Mouse (Mus musculus) kidney, embryonic 15.5 days (tissue): Measurements from ENCODE around the gene Npff. TPM values are rescaled to one million over a fixed set of nuclear protein-coding genes. Genes with fewer than 3 reads are reported as not detected.

Source experiments
- ATAC-seq: fragments of 200-750 bp; cut with Nextera tagmentation; replicated peaks from 2 replicates; pipeline ENCODE4 v1.8.0; 2017; ENCODE audit warnings: moderate TSS enrichment; ENCODE audit not compliant: low FRiP score
- H3K27ac ChIP-seq: fragments of 300-500 bp; sonication (generic); 2 replicates; pipeline ENCODE4 v1.5.1; 2015; ENCODE audit warnings: mild to moderate bottlenecking, inconsistent platforms
- H3K27me3 ChIP-seq: fragments of 300-500 bp; sonication (generic); 2 replicates; pipeline ENCODE4 v1.6.1; 2015; ENCODE audit warnings: inconsistent platforms
- H3K36me3 ChIP-seq: fragments of 300-500 bp; sonication (generic); 2 replicates; pipeline ENCODE4 v1.6.1; 2015; ENCODE audit warnings: inconsistent platforms
- H3K4me1 ChIP-seq: fragments of 300-500 bp; sonication (generic); 2 replicates; pipeline ENCODE4 v1.6.1; 2015; ENCODE audit warnings: inconsistent platforms
- H3K4me2 ChIP-seq: fragments of 300-500 bp; sonication (generic); 2 replicates; pipeline ENCODE4 v1.6.1; 2015; ENCODE audit warnings: moderate library complexity, mild to moderate bottlenecking, inconsistent platforms
- H3K4me3 ChIP-seq: fragments of 300-500 bp; sonication (generic); replicated peaks from 2 replicates; pipeline ENCODE4 v1.5.1; 2015; ENCODE audit warnings: mild to moderate bottlenecking, inconsistent platforms
- H3K9ac ChIP-seq: fragments of 300-500 bp; sonication (generic); 2 replicates; pipeline ENCODE4 v1.6.1; 2015; ENCODE audit warnings: mild to moderate bottlenecking, inconsistent platforms
- H3K9me3 ChIP-seq: fragments of 300-500 bp; sonication (generic); replicated peaks from 2 replicates; pipeline ENCODE4 v1.6.1; 2016; ENCODE audit warnings: inconsistent platforms
- WGBS: fragments of 180-500 bp; shearing (Covaris S2); methylation state at CpG from one replicate; pipeline ENCODE4 v1.1.7; 2015; ENCODE audit warnings: mixed read lengths; 5-methylcytosine and 5-hydroxymethylcytosine counted together
- polyA plus RNA-seq: library from polyadenylated mRNA; unstranded; fragments of >200 nt; fragmentation: Nextera tagmentation; extraction: Ambion mirVana; gene quantifications from 2 replicates; pipeline ENCODE4 v1.2.1, GENCODE M21; 2015

Npff gene
- polyA plus RNA-seq, 1 experiment from 2014 or later = 3.4 TPM

DNA sequence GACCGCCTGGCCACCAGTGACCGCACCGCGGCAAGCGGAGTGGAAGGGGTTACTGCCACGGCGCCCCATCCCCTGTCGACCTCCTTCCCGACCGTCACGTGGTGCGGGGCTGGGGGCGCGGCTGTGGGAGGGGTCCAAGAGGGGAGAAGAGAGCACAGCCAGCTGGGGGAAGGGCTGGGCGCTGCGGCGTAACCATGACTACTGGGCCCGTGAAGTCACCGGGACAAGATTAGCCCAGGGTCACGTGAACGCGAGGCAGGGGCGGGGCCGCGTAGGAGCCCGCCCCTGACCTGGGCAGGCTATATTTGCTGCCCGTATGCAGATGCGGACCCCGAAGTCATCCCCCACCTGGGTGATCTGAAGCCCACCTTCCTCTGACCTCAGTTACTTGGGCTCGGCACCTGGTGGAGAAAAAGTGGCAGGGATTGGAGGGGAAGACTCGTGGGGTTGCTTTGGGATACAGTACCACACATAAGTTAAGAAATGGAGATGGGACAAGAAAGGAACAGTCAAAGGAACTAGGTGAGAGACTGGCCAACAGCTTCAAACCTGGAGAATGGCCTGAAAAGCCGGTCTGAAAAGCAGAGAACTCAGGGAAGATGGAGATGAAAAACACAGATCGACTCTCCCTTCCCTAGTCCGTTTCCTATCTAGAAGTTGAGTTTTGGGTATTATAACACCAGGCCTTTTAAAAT, 14.0 kb downstream of the Npff start:
- Histone ChIP-seq H3K27ac (peak overlapping the region; percentile 88), H3K36me3 (peaks cover 7% of the 10 kb centered on the region; the same call in 1 of the 2 replicates), H3K4me1 (peaks cover 61% of the 10 kb centered on the region), H3K4me3 (peak overlapping the region; percentile 63), H3K9me3 (no peaks in the 10 kb centered on the region), H3K27me3 (no peaks in the 10 kb centered on the region), H3K9ac (peak overlapping the region; percentile 66), H3K4me2 (peak overlapping the region; percentile 88)
- WGBS = 3% methylated on average over 34 of the region's 34 CpGs
- ATAC-seq = peak; percentile 93

DNA sequence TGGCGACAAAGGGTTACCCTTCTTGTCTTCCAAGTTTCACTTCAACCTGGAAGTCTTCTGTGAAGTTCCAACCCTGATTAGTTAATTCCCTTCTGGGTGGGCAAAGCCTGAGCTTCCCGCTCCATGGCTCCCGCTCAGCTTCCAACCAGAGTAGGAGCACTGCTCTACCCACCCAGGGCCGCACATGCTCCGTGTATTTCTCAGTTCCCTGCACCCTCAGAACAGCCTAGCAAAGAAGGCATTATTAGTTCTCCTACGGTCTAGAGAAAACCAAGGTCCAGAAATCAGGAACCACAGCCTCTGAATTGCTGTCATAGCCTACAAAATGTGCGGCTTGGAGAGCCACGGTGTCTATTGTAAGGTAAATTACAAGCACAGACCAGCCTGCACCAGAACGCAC, 14.6 kb downstream of the Npff start:
- peak overlapping the region; percentile 66 for H3K9ac ChIP-seq
- WGBS = 5% methylated on average over 9 of the region's 9 CpGs
- H3K4me1 ChIP-seq = peaks cover 61% of the 10 kb centered on the region
- peak overlapping the region; percentile 63 for H3K4me3 ChIP-seq
- no peaks in the 10 kb centered on the region for H3K27me3 ChIP-seq
- H3K36me3 ChIP-seq = peaks cover 10% of the 10 kb centered on the region
- H3K4me2 ChIP-seq = peak overlapping the region; percentile 88
- H3K27ac ChIP-seq = peak overlapping the region; percentile 88
- ATAC-seq = peak; percentile 55
- no peaks in the 10 kb centered on the region for H3K9me3 ChIP-seq

- 85% methylated on average over 3 of the region's 3 CpGs for WGBS
- no peaks in the 10 kb centered on the region for H3K27me3 ChIP-seq
- peaks cover 28% of the 10 kb centered on the region for H3K36me3 ChIP-seq
- no peak overlapping the region for H3K9ac ChIP-seq
- no peak overlapping the region for H3K4me2 ChIP-seq
- no peak overlapping the region for H3K4me3 ChIP-seq
- no peak overlapping the region for H3K27ac ChIP-seq
- H3K4me1 ChIP-seq = peaks cover 62% of the 10 kb centered on the region
- ATAC-seq = no peak
- no peaks in the 10 kb centered on the region for H3K9me3 ChIP-seq
These were observed 16.4 kb downstream of the Npff start for GRCm38 (mm10) chr15:102508336-102508735.

DNA sequence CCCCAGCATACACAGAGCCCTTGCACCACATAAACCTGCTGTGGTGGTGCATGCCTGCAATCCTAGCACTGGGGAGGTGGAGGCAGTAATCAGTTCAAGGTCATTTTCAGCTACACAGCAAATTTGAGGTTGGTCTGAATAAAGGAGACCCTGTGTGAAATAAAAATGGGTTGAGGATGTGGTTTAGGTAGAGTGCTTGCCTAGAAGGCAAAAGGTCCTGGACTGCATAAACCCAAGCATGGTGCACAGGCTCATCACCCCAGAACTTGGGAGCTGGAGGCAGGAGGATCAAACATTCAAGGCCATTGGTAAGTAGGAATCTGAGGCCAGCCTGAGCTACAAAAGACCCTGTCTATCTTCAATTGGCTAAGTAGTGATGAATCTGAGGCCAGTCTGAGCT, 17.2 kb downstream of the Npff start:
- H3K27ac ChIP-seq = no peak overlapping the region
- H3K36me3 ChIP-seq = peaks cover 35% of the 10 kb centered on the region
- no peak overlapping the region for H3K9ac ChIP-seq
- ATAC-seq = no peak
- H3K4me1 ChIP-seq = peaks cover 56% of the 10 kb centered on the region
- no peaks in the 10 kb centered on the region for H3K9me3 ChIP-seq
- no peak overlapping the region for H3K4me2 ChIP-seq
- no peaks in the 10 kb centered on the region for H3K27me3 ChIP-seq
- H3K4me3 ChIP-seq = no peak overlapping the region

- WGBS = 89% methylated on average over 1 of the region's 1 CpGs
- H3K27me3 ChIP-seq = no peaks in the 10 kb centered on the region
- H3K9ac ChIP-seq = no peak overlapping the region
- no peak overlapping the region for H3K4me2 ChIP-seq
- H3K27ac ChIP-seq = no peak overlapping the region
- H3K36me3 ChIP-seq = peaks cover 42% of the 10 kb centered on the region
- ATAC-seq = no peak
- H3K9me3 ChIP-seq = no peaks in the 10 kb centered on the region
- H3K4me3 ChIP-seq = no peak overlapping the region
- H3K4me1 ChIP-seq = peaks cover 49% of the 10 kb centered on the region
These were observed 17.9 kb downstream of the Npff start for GRCm38 (mm10) chr15:102506864-102507263.

DNA sequence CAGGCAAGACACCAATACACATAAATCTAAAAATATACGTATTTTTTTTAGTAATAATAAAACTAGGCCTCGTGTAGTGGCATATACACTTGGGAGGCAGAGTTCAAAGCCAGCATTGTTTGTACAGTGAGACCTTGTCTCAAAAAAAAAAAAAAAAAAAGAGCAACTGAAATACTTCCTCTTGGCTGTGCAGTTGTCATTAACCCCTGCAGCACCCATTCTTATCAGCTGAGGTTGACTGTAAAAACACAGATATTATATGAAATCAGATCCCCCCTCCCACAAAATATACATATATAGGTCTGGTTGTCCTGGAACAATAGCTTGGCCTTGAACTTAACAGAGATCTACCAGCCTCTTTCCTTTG, 18.3 kb downstream of the Npff start:
- Histone ChIP-seq H3K4me2 (no peak overlapping the region), H3K9me3 (no peaks in the 10 kb centered on the region), H3K9ac (no peak overlapping the region), H3K36me3 (peaks cover 46% of the 10 kb centered on the region), H3K27me3 (no peaks in the 10 kb centered on the region), H3K4me3 (no peak overlapping the region), H3K27ac (no peak overlapping the region), H3K4me1 (peaks cover 45% of the 10 kb centered on the region)
- WGBS = 17% methylated on average over 2 of the region's 2 CpGs
- ATAC-seq = no peak

DNA sequence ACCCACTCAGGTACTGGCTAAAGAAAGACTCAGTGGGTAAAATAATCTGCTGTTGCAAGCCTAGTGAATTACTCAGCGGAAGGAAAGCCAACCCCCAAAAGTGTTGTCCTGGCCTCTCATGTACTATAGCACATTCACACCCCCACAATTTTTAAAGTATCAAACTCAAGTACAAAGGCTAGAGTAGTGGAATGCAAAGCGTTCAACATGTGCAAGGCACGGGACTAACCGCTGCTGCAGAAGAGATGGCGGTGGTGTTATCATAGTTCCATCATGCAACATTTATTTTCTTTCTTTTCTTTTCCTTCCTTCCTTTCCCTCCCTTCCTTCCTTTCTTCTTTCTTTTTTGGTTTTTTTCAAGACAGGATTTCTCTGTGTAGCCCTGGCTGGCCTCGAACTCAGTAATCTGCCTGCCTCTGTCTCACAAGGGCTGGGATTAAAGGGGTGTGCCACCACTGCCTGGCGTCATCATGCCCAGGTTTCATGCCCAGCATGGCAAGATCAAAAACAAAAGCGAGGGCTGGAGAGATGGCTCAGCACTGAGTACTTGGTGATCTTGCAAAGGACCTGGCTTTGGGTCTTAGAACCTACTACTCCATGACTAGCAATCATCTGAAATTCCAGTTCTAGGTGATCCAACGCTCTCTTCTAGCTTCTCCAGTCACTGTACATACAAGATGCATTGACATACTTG, 18.8 kb downstream of the Npff start:
- H3K27ac ChIP-seq = peak overlapping the region; percentile 59
- H3K4me3 ChIP-seq = no peak overlapping the region
- H3K4me1 ChIP-seq = peaks cover 39% of the 10 kb centered on the region
- H3K36me3 ChIP-seq = peaks cover 52% of the 10 kb centered on the region
- H3K9me3 ChIP-seq = no peaks in the 10 kb centered on the region
- ATAC-seq = no peak
- H3K9ac ChIP-seq = no peak overlapping the region
- WGBS = 77% methylated on average over 9 of the region's 9 CpGs
- H3K4me2 ChIP-seq = no peak overlapping the region
- H3K27me3 ChIP-seq = no peaks in the 10 kb centered on the region

GRCm38 (mm10) chr15:102505073-102505769, 19.5 kb downstream of the Npff start:
- no peak overlapping the region for H3K4me2 ChIP-seq
- peaks cover 32% of the 10 kb centered on the region for H3K4me1 ChIP-seq
- no peaks in the 10 kb centered on the region for H3K27me3 ChIP-seq
- no peak overlapping the region for H3K4me3 ChIP-seq
- peaks cover 59% of the 10 kb centered on the region for H3K36me3 ChIP-seq
- H3K27ac ChIP-seq = no peak overlapping the region
- H3K9me3 ChIP-seq = no peaks in the 10 kb centered on the region
- 66% methylated on average over 12 of the region's 12 CpGs for WGBS
- no peak for ATAC-seq
- H3K9ac ChIP-seq = no peak overlapping the region

- Histone ChIP-seq H3K36me3 (peaks cover 69% of the 10 kb centered on the region), H3K27ac (no peak overlapping the region), H3K4me3 (no peak overlapping the region), H3K9ac (no peak overlapping the region), H3K4me1 (peaks cover 22% of the 10 kb centered on the region), H3K27me3 (no peaks in the 10 kb centered on the region), H3K4me2 (no peak overlapping the region), H3K9me3 (no peaks in the 10 kb centered on the region)
- no peak for ATAC-seq
- WGBS = 88% methylated on average over 9 of the region's 9 CpGs
These were observed 20.6 kb downstream of the Npff start for GRCm38 (mm10) chr15:102503924-102504782.

DNA sequence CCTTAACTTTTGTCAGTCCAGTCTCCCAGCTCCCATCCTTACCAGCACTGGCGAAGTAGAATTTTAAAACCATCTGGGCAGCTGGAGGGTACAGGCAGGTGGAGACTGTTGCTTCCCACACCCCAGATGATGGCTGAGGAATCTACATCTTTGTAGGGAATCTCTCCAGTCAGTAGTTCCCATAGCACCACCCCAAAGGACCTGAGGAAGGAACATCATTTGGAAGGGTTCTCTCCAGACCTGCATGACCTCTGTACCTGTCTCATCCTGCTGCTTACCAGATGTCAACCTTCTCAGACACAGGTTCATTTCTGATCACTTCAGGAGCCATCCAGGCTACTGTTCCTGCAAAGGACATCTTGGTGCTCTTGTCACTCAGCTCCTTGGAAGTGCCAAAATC, 21.3 kb downstream of the Npff start, which contains the start of gene Gm10337:
Gene Gm10337 (plus strand): TSS at position 276 of the 400 bp plus-strand sequence.
- H3K27ac ChIP-seq = no peak within 1 kb of the TSS
- peaks cover 18% of the 10 kb centered on the region for H3K4me1 ChIP-seq
- peaks cover 75% of the 10 kb centered on the region for H3K36me3 ChIP-seq
- no peak within 1 kb of the TSS for H3K9ac ChIP-seq
- WGBS = 92% methylated on average over 1 of the region's 1 CpGs
- H3K9me3 ChIP-seq = no peaks in the 10 kb centered on the region
- H3K27me3 ChIP-seq = no peaks in the 10 kb centered on the region
- H3K4me3 ChIP-seq = no peak within 1 kb of the TSS
- no peak for ATAC-seq
- H3K4me2 ChIP-seq = no peak within 1 kb of the TSS

GRCm38 (mm10) chr15:102502254-102502840, 22.4 kb downstream of the Npff start:
- 62% methylated on average over 9 of the region's 9 CpGs for WGBS

More at GRCm38 (mm10) chr15:102502254-102502840, 22.4 kb downstream of the Npff start:
- H3K9me3 ChIP-seq = no peaks in the 10 kb centered on the region
- H3K4me2 ChIP-seq = no peak overlapping the region
- H3K4me1 ChIP-seq = peaks cover 18% of the 10 kb centered on the region
- peaks cover 83% of the 10 kb centered on the region for H3K36me3 ChIP-seq
- no peak overlapping the region for H3K4me3 ChIP-seq
- H3K27me3 ChIP-seq = no peaks in the 10 kb centered on the region
- 0 out of 2 replicates have a peak, but pooled peaks have one; percentile 18 for ATAC-seq
- H3K9ac ChIP-seq = no peak overlapping the region
- no peak overlapping the region for H3K27ac ChIP-seq
